Mouse (Mus musculus): Measurements from ENCODE around the gene Ttc39a. TPM values are rescaled to one million over a fixed set of nuclear protein-coding genes. Genes with fewer than 3 reads are reported as not detected.

The Ttc39a gene
- polyA plus RNA-seq, 1 experiment, result 0.42 TPM

DNA sequence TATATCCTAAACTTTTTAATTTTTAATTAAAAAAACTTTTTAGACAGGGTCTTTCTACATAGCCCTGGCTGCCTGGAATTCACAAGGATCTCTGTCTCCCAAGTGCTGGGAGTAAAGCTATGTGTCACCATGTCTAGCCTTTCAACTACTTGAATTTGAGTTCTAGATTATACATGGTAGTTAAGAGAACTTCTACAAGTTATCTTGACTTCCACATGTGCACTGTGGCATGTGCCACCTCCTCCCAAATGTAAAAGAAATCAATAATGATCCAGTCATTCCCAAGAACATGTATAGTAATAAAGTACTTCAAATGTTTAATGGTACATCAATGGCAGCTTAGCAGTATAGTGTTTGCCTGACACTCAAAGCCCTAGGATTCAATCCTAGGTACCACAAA, 61.3 kb downstream of the Ttc39a start:
- TF ChIP-seq MYOD1 (IDR thresholded peaks at IDR 0.05; ENCODE audit: control insufficient read depth, insufficient read length, low read depth) (no peak), CEBPB (IDR thresholded peaks at IDR 0.05; ENCODE audit: low read depth) (no peak), CTCF (IDR thresholded peaks at IDR 0.05; ENCODE audit: control insufficient read depth, insufficient read depth, insufficient read length) (no peak), MYOG (IDR thresholded peaks at IDR 0.05; ENCODE audit: control insufficient read depth, extremely low read depth, insufficient read length) (no peak), USF1 (IDR thresholded peaks at IDR 0.05; ENCODE audit: low read depth) (no peak), MAX (IDR thresholded peaks at IDR 0.05) (no peak), FOSL1 (IDR thresholded peaks at IDR 0.05; ENCODE audit: insufficient read depth, low read length, poor library complexity, severe bottlenecking) (no peak)
- peaks cover 5% of the 10 kb centered on the region for H3K36me3 ChIP-seq (ENCODE audit: control insufficient read depth, insufficient read depth)
- H3K27me3 ChIP-seq (ENCODE audit: control insufficient read depth, insufficient read depth, insufficient read length), result no peaks in the 10 kb centered on the region
- peaks cover 75% of the 10 kb centered on the region for H3K79me3 ChIP-seq (ENCODE audit: low read depth)
- peaks cover 99% of the 10 kb centered on the region for H3K79me2 ChIP-seq (ENCODE audit: control insufficient read depth, insufficient read depth)
- no peak overlapping the region for H3ac ChIP-seq (ENCODE audit: control insufficient read depth, insufficient read length, low read depth)
- H3K4me3 ChIP-seq (ENCODE audit: insufficient read depth, poor library complexity, severe bottlenecking), result no peak overlapping the region

GRCm38 (mm10) chr4:109471606-109472005, 65.2 kb downstream of the Ttc39a start:
- Histone ChIP-seq H3K79me3 (ENCODE audit: low read depth) (peaks cover 82% of the 10 kb centered on the region), H3K4me3 (ENCODE audit: insufficient read depth, poor library complexity, severe bottlenecking) (no peak overlapping the region), H3K79me2 (ENCODE audit: control insufficient read depth, insufficient read depth) (peaks cover 97% of the 10 kb centered on the region), H3K36me3 (ENCODE audit: control insufficient read depth, insufficient read depth) (peaks cover 6% of the 10 kb centered on the region), H3K27me3 (ENCODE audit: control insufficient read depth, insufficient read depth, insufficient read length) (no peaks in the 10 kb centered on the region), H3ac (ENCODE audit: control insufficient read depth, insufficient read length, low read depth) (no peak overlapping the region)
- TF ChIP-seq FOSL1 (IDR thresholded peaks at IDR 0.05; ENCODE audit: insufficient read depth, low read length, poor library complexity, severe bottlenecking), result no peak
- TF ChIP-seq MYOD1 (IDR thresholded peaks at IDR 0.05; ENCODE audit: control insufficient read depth, insufficient read length, low read depth), result no peak
- TF ChIP-seq CTCF (IDR thresholded peaks at IDR 0.05; ENCODE audit: control insufficient read depth, insufficient read depth, insufficient read length), result no peak
- TF ChIP-seq MYOG (IDR thresholded peaks at IDR 0.05; ENCODE audit: control insufficient read depth, extremely low read depth, insufficient read length), result no peak
- TF ChIP-seq USF1 (IDR thresholded peaks at IDR 0.05; ENCODE audit: low read depth), result no peak
- TF ChIP-seq MAX (IDR thresholded peaks at IDR 0.05), result no peak
- TF ChIP-seq CEBPB (IDR thresholded peaks at IDR 0.05; ENCODE audit: low read depth), result no peak

- Histone ChIP-seq H3K79me2 (ENCODE audit: control insufficient read depth, insufficient read depth) (peaks cover 87% of the 10 kb centered on the region), H3K36me3 (ENCODE audit: control insufficient read depth, insufficient read depth) (peaks cover 6% of the 10 kb centered on the region)
Observed at GRCm38 (mm10) chr4:109472566-109472965, 66.1 kb downstream of the Ttc39a start.

GRCm38 (mm10) chr4:109475078-109475477, 68.7 kb downstream of the Ttc39a start:
- Histone ChIP-seq H3K79me3 (ENCODE audit: low read depth) (peaks cover 53% of the 10 kb centered on the region), H3ac (ENCODE audit: control insufficient read depth, insufficient read length, low read depth) (no peak overlapping the region), H3K27me3 (ENCODE audit: control insufficient read depth, insufficient read depth, insufficient read length) (no peaks in the 10 kb centered on the region), H3K36me3 (ENCODE audit: control insufficient read depth, insufficient read depth) (peaks cover 6% of the 10 kb centered on the region), H3K4me3 (ENCODE audit: insufficient read depth, poor library complexity, severe bottlenecking) (peak overlapping the region; percentile 75), H3K79me2 (ENCODE audit: control insufficient read depth, insufficient read depth) (peaks cover 62% of the 10 kb centered on the region)
- TF ChIP-seq FOSL1 (IDR thresholded peaks at IDR 0.05; ENCODE audit: insufficient read depth, low read length, poor library complexity, severe bottlenecking) (no peak), USF1 (IDR thresholded peaks at IDR 0.05; ENCODE audit: low read depth) (peak; percentile 42), MYOD1 (IDR thresholded peaks at IDR 0.05; ENCODE audit: control insufficient read depth, insufficient read length, low read depth) (no peak), CEBPB (IDR thresholded peaks at IDR 0.05; ENCODE audit: low read depth) (no peak), MYOG (IDR thresholded peaks at IDR 0.05; ENCODE audit: control insufficient read depth, extremely low read depth, insufficient read length) (no peak), CTCF (IDR thresholded peaks at IDR 0.05; ENCODE audit: control insufficient read depth, insufficient read depth, insufficient read length) (no peak), MAX (IDR thresholded peaks at IDR 0.05) (no peak)

More at GRCm38 (mm10) chr4:109472566-109472965, 66.1 kb downstream of the Ttc39a start:
- no peak overlapping the region for H3ac ChIP-seq (ENCODE audit: control insufficient read depth, insufficient read length, low read depth)
- H3K4me3 ChIP-seq (ENCODE audit: insufficient read depth, poor library complexity, severe bottlenecking), result no peak overlapping the region
- H3K79me3 ChIP-seq (ENCODE audit: low read depth), result peaks cover 75% of the 10 kb centered on the region
- H3K27me3 ChIP-seq (ENCODE audit: control insufficient read depth, insufficient read depth, insufficient read length), result no peaks in the 10 kb centered on the region
- TF ChIP-seq MYOG (IDR thresholded peaks at IDR 0.05; ENCODE audit: control insufficient read depth, extremely low read depth, insufficient read length) (no peak), FOSL1 (IDR thresholded peaks at IDR 0.05; ENCODE audit: insufficient read depth, low read length, poor library complexity, severe bottlenecking) (no peak), MAX (IDR thresholded peaks at IDR 0.05) (no peak), CTCF (IDR thresholded peaks at IDR 0.05; ENCODE audit: control insufficient read depth, insufficient read depth, insufficient read length) (no peak), USF1 (IDR thresholded peaks at IDR 0.05; ENCODE audit: low read depth) (no peak), MYOD1 (IDR thresholded peaks at IDR 0.05; ENCODE audit: control insufficient read depth, insufficient read length, low read depth) (no peak), CEBPB (IDR thresholded peaks at IDR 0.05; ENCODE audit: low read depth) (no peak)

GRCm38 (mm10) chr4:109475577-109476553, 69.4 kb downstream of the Ttc39a start:
- no peaks in the 10 kb centered on the region for H3K27me3 ChIP-seq (ENCODE audit: control insufficient read depth, insufficient read depth, insufficient read length)
- no peak for TF ChIP-seq CEBPB (IDR thresholded peaks at IDR 0.05; ENCODE audit: low read depth)
- TF ChIP-seq MAX (IDR thresholded peaks at IDR 0.05), result no peak
- TF ChIP-seq MYOD1 (IDR thresholded peaks at IDR 0.05; ENCODE audit: control insufficient read depth, insufficient read length, low read depth), result no peak
- TF ChIP-seq USF1 (IDR thresholded peaks at IDR 0.05; ENCODE audit: low read depth), result no peak
- TF ChIP-seq FOSL1 (IDR thresholded peaks at IDR 0.05; ENCODE audit: insufficient read depth, low read length, poor library complexity, severe bottlenecking), result no peak
- TF ChIP-seq MYOG (IDR thresholded peaks at IDR 0.05; ENCODE audit: control insufficient read depth, extremely low read depth, insufficient read length), result no peak
- no peak for TF ChIP-seq CTCF (IDR thresholded peaks at IDR 0.05; ENCODE audit: control insufficient read depth, insufficient read depth, insufficient read length)
- peaks cover 6% of the 10 kb centered on the region for H3K36me3 ChIP-seq (ENCODE audit: control insufficient read depth, insufficient read depth)

More at GRCm38 (mm10) chr4:109475577-109476553, 69.4 kb downstream of the Ttc39a start:
- Histone ChIP-seq H3ac (ENCODE audit: control insufficient read depth, insufficient read length, low read depth) (peak overlapping the region; percentile 83), H3K79me2 (ENCODE audit: control insufficient read depth, insufficient read depth) (peaks cover 54% of the 10 kb centered on the region), H3K4me3 (ENCODE audit: insufficient read depth, poor library complexity, severe bottlenecking) (peak overlapping the region; percentile 75), H3K79me3 (ENCODE audit: low read depth) (peaks cover 46% of the 10 kb centered on the region)

Data from C2C12 (cell line).